Mouse (Mus musculus): ENCODE data around the gene Ptprc.

Ptprc gene

DNA sequence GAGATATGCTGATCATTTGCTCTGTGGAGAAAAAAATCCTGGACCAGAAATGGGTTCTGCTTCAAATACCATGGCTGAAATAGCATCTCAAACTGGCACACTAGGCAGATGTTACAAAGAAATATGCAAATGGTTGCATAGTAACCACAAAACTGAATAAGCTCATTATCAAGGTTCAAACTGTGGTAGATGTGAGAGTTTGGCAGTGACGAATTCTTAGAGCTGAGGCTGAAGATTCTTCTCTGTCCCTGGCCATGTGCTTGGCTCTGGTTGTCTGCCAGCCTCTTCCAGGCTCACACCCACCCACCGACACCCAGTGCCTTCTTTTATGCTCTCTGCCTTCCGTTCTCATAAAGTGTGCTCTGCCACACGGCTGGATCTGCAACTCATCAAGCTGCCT is 26.7 kb downstream of the Ptprc start:
- no peak for DNase-seq

DNA sequence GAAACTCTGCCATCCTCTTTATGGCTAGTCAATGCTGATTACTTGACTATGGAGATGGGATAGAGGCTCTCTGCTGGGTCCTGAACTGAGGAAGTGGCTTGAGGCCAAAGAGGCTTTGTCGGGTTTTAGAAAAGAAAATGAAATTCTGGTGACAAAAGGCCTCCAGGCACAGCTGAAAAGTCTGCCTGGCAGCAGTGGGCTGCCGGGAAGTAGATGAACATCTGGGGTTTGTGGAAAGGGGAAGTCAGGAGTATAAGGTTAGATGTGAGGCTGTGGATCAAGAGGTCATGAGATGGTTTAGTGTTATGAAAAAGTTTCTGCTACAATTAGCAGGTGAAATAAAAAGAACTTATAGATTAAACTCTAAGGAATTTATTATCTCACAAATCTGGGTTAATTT is 29.9 kb downstream of the Ptprc start:
- DNase-seq, result no peak

GRCm38 (mm10) chr1:138145148-138145547 is 30.4 kb downstream of the Ptprc start:
- DNase-seq, result no peak

- no peak for DNase-seq
Observed at GRCm38 (mm10) chr1:138144365-138144764, 31.1 kb downstream of the Ptprc start.

DNA sequence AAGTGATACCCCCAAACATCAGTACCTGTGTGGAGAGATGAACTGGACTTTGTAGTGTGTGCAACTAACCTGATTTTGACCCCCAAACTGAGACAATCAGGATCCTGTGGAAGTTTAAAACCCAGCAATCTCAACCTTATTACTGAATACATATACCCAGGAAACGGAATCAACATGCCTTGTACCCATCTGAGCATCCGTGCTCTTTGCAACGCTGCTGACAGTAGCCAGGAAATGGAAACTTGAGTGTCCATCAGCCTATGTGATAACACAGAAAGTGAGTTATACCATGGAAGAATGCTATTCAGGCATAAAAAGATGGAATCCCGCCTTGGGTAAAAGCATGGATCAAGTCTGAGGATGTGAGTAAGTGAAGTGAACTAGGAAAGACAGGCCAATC is 34.7 kb downstream of the Ptprc start:
- DNase-seq, result no peak

- DNase-seq, result no peak
Observed at GRCm38 (mm10) chr1:138137696-138138095, 37.8 kb downstream of the Ptprc start.

DNA sequence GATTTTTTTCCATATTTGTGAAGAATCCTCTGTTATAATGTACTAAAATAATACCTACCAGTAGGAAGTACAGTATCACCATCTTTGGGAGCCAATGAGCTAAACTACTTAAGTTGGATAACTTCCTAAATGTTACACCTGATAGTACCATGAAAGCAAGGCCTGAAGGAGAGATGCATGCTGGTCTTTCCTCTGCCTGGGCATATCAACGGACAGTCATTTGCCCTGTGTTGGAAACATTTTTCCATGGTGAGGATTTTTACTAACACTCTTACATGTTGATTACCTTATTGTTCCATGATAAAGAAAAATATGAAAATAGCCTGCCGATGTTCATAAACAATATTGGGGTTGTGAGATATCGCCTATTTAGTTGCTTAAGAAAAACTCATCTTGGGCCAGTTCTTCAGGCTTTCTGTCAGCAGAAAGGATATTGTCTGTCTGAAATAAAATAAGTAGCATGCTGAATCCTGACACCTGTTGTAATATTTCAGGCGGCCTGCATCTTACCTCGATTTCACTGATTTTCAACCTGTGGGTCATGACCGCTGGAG is 38.4 kb downstream of the Ptprc start:
- no peak for DNase-seq

DNA sequence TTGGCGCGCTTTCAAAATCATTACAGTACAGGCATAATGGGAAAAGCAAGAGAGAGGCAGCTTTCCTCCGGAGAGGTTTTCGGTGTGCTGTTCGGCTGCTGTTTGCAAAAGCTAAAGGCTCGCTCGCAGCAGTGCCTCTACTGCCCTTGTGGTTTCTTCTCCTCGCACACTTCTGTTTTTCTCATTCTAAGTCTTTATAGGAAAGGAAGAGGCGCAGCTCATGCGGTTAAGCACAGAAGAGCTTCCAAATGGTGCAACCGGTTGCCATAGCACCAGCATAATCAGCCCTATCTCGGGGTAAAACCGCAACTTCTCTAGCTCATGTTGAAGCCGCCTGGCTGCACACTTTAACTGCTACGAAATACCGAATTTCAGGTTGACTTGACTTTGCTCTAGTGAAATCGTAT is 39.1 kb downstream of the Ptprc start:
- peak; percentile 7 for DNase-seq

GRCm38 (mm10) chr1:138135637-138136372 is 39.7 kb downstream of the Ptprc start:
- no peak for DNase-seq

- DNase-seq, result no peak
Observed at GRCm38 (mm10) chr1:138135117-138135516, 40.4 kb downstream of the Ptprc start.

DNA sequence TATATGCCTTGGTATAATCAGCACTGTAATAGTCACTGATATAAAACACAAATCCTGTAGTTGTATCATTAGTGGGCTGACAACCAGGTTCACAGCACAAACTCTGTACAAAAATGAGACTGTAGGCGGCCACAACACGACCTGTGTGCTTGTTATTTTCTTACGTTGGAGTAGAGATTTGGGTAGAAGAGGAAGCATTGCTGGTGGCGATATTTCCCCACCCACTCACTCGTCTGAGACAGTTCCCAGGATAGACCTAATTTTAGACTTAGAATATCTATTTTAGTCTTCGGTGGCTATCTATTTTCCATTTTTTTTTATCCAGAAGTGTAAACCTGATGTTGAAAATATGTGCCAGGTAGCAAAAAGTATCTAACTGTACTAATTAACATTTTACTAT is 41.2 kb downstream of the Ptprc start:
- DNase-seq, result no peak

DNA sequence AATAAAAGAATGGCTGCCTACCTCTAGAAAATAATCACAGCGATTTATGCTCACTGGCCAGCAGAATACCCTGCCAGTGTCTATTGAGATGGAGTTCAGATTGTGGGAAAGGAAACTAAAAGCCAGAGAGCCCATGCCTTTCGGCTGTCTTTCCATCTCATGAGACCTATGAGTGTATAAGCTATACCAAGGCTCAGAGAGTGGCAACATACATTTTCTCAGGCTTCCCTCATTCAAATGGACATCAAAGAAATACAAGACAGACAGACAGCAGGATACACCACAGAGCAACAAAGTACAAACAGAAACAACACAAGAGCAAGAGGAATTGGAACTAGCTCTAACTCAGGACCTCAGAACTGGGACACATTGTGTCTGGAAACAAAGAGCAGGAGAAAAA is 43.8 kb downstream of the Ptprc start:
- DNase-seq, result no peak

GRCm38 (mm10) chr1:138130145-138130544 is 45.4 kb downstream of the Ptprc start:
- no peak for DNase-seq

GRCm38 (mm10) chr1:138126843-138127242 is 48.7 kb downstream of the Ptprc start:
- DNase-seq, result no peak

GRCm38 (mm10) chr1:138125281-138125680 is 50.2 kb downstream of the Ptprc start:
- DNase-seq, result no peak

DNA sequence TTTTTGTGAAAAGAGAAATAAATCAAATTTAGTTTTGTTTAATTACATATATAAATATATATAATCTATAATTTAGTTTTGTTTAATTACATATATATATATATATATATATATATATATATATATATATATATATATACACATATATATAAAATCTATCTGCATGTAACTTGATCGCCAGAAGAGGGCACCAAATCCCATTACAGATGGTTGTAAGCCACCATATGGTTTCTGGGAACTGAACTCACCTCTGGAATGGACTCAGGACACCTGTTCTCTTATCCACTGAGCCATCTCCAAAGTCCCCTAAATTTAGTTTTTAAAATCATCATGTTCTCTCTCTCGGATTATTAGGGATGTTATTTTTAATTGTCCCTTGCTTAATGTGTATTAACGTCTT is 51.6 kb downstream of the Ptprc start:
- DNase-seq, result no peak

- no peak for DNase-seq
Observed at GRCm38 (mm10) chr1:138119895-138120294, 55.6 kb downstream of the Ptprc start.

- DNase-seq, result no peak
Observed at GRCm38 (mm10) chr1:138093219-138093618, 82.3 kb downstream of the Ptprc start.

DNA sequence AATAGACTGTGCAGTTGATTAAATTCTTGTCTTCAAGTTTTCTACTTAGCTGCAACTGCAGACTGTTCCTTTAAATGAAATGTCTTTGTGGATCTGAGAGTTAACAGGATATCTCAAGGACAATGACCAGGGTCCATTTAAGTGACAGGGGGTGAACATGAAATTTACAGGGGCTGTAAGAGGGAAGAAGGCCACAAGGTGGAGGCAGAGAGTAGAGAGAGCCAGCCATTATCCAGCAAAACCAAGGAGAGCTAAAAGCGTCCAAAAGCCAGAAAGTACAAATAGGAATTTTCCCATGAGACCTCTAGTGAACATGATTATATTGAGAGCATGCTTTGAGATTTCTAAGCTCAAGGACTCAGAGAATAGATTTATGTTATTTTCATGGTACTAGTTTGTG is 89.7 kb downstream of the Ptprc start:
- peak; percentile 16 for DNase-seq

- no peak for DNase-seq
Observed at GRCm38 (mm10) chr1:138083707-138084106, 91.8 kb downstream of the Ptprc start.

- DNase-seq, result no peak
Observed at GRCm38 (mm10) chr1:138080308-138080707, 95.2 kb downstream of the Ptprc start.

GRCm38 (mm10) chr1:138044196-138044945 is 131.1 kb downstream of the Ptprc start:
- DNase-seq, result peak; percentile 69

DNA sequence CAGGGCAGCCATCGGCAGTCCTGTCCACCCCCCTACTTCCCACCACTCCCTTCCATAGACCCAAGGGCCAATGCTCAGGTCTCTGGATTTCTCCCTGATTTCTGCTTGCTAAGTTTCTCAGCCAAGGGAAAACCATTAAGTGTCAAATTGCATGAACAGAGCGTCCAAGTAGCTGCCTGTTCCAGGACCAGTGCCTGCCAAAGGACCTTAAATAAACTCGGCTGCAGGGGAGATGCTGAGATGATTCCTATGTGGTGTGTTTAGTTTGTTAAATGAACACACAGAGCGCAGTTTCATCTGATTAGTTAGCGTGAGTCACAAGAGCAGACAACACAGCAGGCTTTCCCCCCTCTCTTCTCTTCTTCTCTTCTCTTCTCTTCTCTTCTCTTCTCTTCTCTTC is 135.0 kb downstream of the Ptprc start:
- DNase-seq, result no peak

DNA sequence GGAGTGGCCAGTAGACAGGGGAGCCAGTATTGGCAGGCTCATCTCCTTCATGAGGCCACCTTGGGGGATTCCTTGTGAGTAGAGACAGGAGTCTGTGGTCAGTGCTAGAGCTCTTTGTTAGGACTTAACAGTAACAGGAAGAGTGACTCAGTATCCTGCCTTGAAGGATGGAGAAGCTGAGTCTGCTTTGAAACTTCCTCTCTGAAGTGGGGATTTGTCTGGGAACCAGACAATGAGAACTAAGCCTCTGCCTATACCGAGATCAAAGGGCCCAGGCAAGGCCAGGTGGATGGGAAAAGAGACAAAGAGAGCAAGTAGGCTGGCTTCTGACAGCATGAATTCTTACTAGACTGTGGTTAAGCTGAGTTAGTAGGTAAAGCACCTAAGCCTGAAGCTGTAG is 136.3 kb downstream of the Ptprc start:
- no peak for DNase-seq
